Mouse (Mus musculus) liver, embryonic 11.5 days (tissue): ENCODE results near the gene Xrra1. TPM values are rescaled to one million over a fixed set of nuclear protein-coding genes. Genes with fewer than 3 reads are reported as not detected.

Experiments
- ATAC-seq: fragments of 200-750 bp; cut with Nextera tagmentation; replicated peaks from 2 replicates; pipeline ENCODE4 v1.8.0; 2017; ENCODE audit warnings: moderate number of reproducible peaks, mild to moderate bottlenecking, moderate TSS enrichment, moderate library complexity; ENCODE audit not compliant: low FRiP score
- DNase-seq: peaks from one replicate; pipeline ENCODE4 v3.0.0-alpha.2; 2017; ENCODE audit warnings: low spot score
- H3K27ac ChIP-seq: fragments of 300-500 bp; sonication (generic); 2 replicates; pipeline ENCODE4 v1.5.1; 2014; ENCODE audit warnings: mild to moderate bottlenecking, low read depth, low read length, control low read depth
- H3K27me3 ChIP-seq: fragments of 300-500 bp; sonication (generic); replicated peaks from 2 replicates; pipeline ENCODE4 v1.6.1; 2014; ENCODE audit warnings: low read length, mixed read lengths; ENCODE audit not compliant: control insufficient read depth, insufficient read depth
- H3K36me3 ChIP-seq: fragments of 300-500 bp; sonication (generic); 2 replicates; pipeline ENCODE4 v1.6.1; 2014; ENCODE audit warnings: mild to moderate bottlenecking, low read length, moderate library complexity, mixed read lengths; ENCODE audit not compliant: control insufficient read depth, insufficient read depth
- H3K4me1 ChIP-seq: fragments of 300-500 bp; sonication (generic); replicated peaks from 2 replicates; pipeline ENCODE4 v1.6.1; 2014; ENCODE audit warnings: low read length, mixed read lengths; ENCODE audit not compliant: control insufficient read depth, insufficient read depth
- H3K4me2 ChIP-seq: fragments of 300-500 bp; sonication (generic); 2 replicates; pipeline ENCODE4 v1.6.1; 2014; ENCODE audit warnings: mild to moderate bottlenecking, control low read depth, moderate library complexity
- H3K4me3 ChIP-seq: fragments of 300-500 bp; sonication (generic); 2 replicates; pipeline ENCODE4 v1.5.1; 2014; ENCODE audit warnings: low read depth, low read length, control low read depth
- H3K9ac ChIP-seq: fragments of 300-500 bp; sonication (generic); 2 replicates; pipeline ENCODE4 v1.6.1; 2014; ENCODE audit warnings: low read depth, low read length, control low read depth
- H3K9me3 ChIP-seq: fragments of 300-500 bp; sonication (generic); 2 replicates; pipeline ENCODE4 v1.6.1; 2016; ENCODE audit warnings: low read length, inconsistent platforms, mixed read lengths; ENCODE audit not compliant: control insufficient read depth
- WGBS: fragments of 180-500 bp; shearing (Covaris S2); extraction: QIAGEN DNeasy Blood & Tissue Kit; methylation state at CpG from one replicate; pipeline ENCODE4 v1.1.7; 2014; 5-methylcytosine and 5-hydroxymethylcytosine counted together
- polyA plus RNA-seq: library from polyadenylated mRNA; unstranded; fragments of >200 nt; fragmentation: Nextera tagmentation; extraction: Ambion mirVana; gene quantifications from 2 replicates; pipeline ENCODE4 v1.2.1, GENCODE M21; 2014

The Xrra1 gene
- polyA plus RNA-seq, 1 experiment from 2014 or later, result 0.10 TPM

DNA sequence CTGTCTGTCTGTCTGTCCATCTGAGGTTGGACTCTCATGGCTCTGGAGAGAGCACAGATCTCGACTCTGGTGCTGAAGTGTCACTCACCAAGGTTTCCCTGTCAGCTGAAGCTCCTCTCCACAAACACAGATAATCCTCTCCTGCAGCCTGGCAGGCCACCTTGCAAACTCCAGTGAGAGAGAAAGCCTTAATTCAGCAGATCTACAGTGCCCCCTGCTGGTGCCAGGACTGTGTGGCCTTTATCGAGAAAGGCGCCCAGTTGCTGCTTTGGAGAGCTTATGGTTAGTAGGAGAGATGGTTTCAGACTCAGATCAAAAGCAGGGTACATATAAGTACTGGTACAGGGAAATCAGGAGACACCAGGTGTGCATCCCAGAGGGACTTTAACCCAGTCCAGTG, 17.4 kb downstream of the Xrra1 start:
- Histone ChIP-seq H3K9ac (no peak overlapping the region), H3K4me1 (no peaks in the 10 kb centered on the region), H3K27me3 (no peaks in the 10 kb centered on the region), H3K36me3 (no peaks in the 10 kb centered on the region), H3K4me3 (no peak overlapping the region), H3K9me3 (no peaks in the 10 kb centered on the region), H3K27ac (no peak overlapping the region), H3K4me2 (no peak overlapping the region)
- WGBS, result 4% methylated on average over 3 of the region's 3 CpGs
- ATAC-seq, result no peak
- peak; percentile 73 for DNase-seq

GRCm38 (mm10) chr7:99878254-99878653, 19.3 kb downstream of the Xrra1 start:
- no peak overlapping the region for H3K27ac ChIP-seq
- DNase-seq, result no peak

GRCm38 (mm10) chr7:99887230-99887735, 28.4 kb downstream of the Xrra1 start:
- no peak for ATAC-seq
- WGBS, result 79% methylated on average over 2 of the region's 2 CpGs

More at GRCm38 (mm10) chr7:99878254-99878653, 19.3 kb downstream of the Xrra1 start:
- Histone ChIP-seq H3K4me1 (no peaks in the 10 kb centered on the region), H3K27me3 (no peaks in the 10 kb centered on the region), H3K9ac (no peak overlapping the region), H3K36me3 (no peaks in the 10 kb centered on the region), H3K4me2 (no peak overlapping the region), H3K4me3 (no peak overlapping the region), H3K9me3 (no peaks in the 10 kb centered on the region)
- ATAC-seq, result no peak
- WGBS, result 70% methylated on average over 2 of the region's 2 CpGs

GRCm38 (mm10) chr7:99887743-99888142, 28.8 kb downstream of the Xrra1 start:
- Histone ChIP-seq H3K27ac (no peak overlapping the region), H3K27me3 (no peaks in the 10 kb centered on the region), H3K4me1 (no peaks in the 10 kb centered on the region), H3K4me3 (no peak overlapping the region), H3K9ac (no peak overlapping the region), H3K36me3 (no peaks in the 10 kb centered on the region), H3K9me3 (no peaks in the 10 kb centered on the region), H3K4me2 (no peak overlapping the region)
- no peak for ATAC-seq
- no peak for DNase-seq

More at GRCm38 (mm10) chr7:99887230-99887735, 28.4 kb downstream of the Xrra1 start:
- Histone ChIP-seq H3K9ac (no peak overlapping the region), H3K4me2 (no peak overlapping the region), H3K9me3 (no peaks in the 10 kb centered on the region), H3K27ac (no peak overlapping the region), H3K36me3 (no peaks in the 10 kb centered on the region), H3K27me3 (no peaks in the 10 kb centered on the region), H3K4me3 (no peak overlapping the region), H3K4me1 (no peaks in the 10 kb centered on the region)
- DNase-seq, result no peak

- H3K27me3 ChIP-seq, result no peaks in the 10 kb centered on the region
- DNase-seq (no peak), ATAC-seq (no peak)
- no peak overlapping the region for H3K4me2 ChIP-seq
- H3K27ac ChIP-seq, result no peak overlapping the region
- H3K4me1 ChIP-seq, result no peaks in the 10 kb centered on the region
- H3K4me3 ChIP-seq, result no peak overlapping the region
- H3K36me3 ChIP-seq, result no peaks in the 10 kb centered on the region
- WGBS, result 35% methylated on average over 10 of the region's 10 CpGs
- H3K9me3 ChIP-seq, result no peaks in the 10 kb centered on the region
- H3K9ac ChIP-seq, result no peak overlapping the region
These were observed 30.4 kb downstream of the Xrra1 start for GRCm38 (mm10) chr7:99889175-99889880.

DNA sequence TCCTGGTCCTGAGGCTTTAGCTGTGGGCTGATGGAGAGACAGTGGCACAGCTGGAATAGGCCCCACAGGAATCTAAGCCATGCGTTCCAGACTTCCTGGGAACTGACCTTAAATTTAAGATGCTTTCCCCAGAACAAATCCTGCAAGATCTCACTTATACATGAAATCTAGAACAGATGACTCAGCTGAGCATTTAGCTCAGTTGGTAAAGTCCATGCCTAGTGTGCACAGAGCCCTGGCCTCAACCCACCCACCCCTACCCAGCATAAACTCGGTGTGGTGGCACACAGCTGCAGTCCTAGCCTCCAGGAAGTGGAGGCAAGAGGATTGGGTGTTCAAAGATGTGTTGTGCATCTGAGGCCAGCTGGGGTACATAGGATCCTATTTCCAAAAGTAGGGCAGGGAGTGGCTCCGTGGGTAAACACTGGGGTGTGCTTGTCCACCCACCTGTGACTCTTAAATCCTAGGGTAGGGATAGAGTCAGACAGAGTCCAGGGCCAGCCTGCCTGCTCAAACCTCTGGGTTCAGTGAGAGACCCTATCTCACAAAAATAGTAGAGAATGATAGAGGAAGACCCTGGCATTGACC, 31.3 kb downstream of the Xrra1 start:
- Histone ChIP-seq H3K27ac (no peak overlapping the region), H3K27me3 (no peaks in the 10 kb centered on the region), H3K4me1 (no peaks in the 10 kb centered on the region), H3K9me3 (no peaks in the 10 kb centered on the region), H3K4me2 (no peak overlapping the region), H3K36me3 (no peaks in the 10 kb centered on the region), H3K4me3 (no peak overlapping the region), H3K9ac (no peak overlapping the region)
- ATAC-seq (no peak), DNase-seq (no peak)
- 75% methylated on average over 3 of the region's 3 CpGs for WGBS

DNA sequence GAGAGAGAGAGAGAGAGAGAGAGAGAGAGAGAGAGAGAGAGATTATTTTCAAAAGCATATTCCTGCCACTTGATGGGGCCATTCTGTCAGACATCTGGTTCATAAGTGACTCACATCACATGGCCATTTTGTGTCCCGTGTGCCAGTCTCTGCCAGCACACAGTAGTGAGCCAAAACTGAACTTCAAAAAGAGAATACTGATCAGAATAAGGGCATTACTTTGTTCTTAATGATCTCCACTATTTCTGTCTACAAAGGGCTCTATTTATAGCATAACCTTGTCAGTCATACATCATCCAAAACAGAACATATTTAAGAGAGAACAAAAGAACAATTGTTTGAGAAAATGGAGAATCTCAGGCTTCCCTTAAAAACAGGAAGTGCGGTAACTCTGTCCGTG, 32.6 kb downstream of the Xrra1 start:
- DNase-seq (no peak), ATAC-seq (no peak)
- 54% methylated on average over 3 of the region's 3 CpGs for WGBS
- Histone ChIP-seq H3K4me2 (no peak overlapping the region), H3K27ac (no peak overlapping the region), H3K36me3 (no peaks in the 10 kb centered on the region), H3K9me3 (no peaks in the 10 kb centered on the region), H3K4me1 (no peaks in the 10 kb centered on the region), H3K9ac (no peak overlapping the region), H3K27me3 (no peaks in the 10 kb centered on the region), H3K4me3 (no peak overlapping the region)

DNA sequence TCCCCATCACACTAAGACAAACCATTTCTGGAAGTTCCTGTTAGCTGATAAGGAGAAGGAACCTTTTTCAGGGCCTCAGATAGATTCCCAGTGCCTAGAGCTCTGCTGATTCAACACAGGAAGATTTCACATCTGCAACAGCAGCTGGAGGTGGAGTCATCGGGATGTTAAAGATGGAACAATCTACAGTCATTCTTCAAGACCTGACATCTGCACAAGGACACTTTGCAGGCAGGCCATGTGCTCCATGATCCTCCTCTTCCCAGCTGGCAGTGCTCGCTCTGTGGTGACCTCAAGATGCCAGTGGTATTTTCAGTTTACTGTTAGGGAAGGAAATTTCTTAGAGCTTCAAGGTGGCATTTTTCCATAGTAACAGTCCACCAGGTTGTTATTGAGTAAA, 33.4 kb downstream of the Xrra1 start:
- H3K27ac ChIP-seq, result no peak overlapping the region
- DNase-seq (no peak), ATAC-seq (no peak)
- H3K4me3 ChIP-seq, result no peak overlapping the region
- no peaks in the 10 kb centered on the region for H3K4me1 ChIP-seq
- H3K9ac ChIP-seq, result no peak overlapping the region
- no peaks in the 10 kb centered on the region for H3K36me3 ChIP-seq
- no peaks in the 10 kb centered on the region for H3K27me3 ChIP-seq
- 69% methylated on average over 2 of the region's 2 CpGs for WGBS
- no peak overlapping the region for H3K4me2 ChIP-seq
- no peaks in the 10 kb centered on the region for H3K9me3 ChIP-seq

DNA sequence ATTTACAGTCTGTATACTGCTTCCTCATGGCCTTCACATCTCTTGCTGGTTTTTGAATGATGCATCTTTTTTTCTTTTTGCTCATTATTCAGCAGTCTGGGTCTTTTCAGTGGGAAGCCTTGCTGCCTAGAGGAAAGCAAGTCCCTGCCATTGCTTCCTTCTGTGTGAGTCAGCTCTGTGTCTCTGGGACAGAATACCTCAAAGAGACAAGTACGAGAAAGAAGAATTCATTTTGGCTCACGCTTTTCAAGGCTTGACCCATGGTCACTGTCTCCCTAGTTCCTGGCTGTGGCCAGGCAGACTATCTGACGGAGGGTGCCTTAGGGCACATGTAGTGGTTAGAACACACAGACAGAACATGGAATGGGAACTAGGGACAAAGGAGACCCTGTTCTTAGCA, 35.1 kb downstream of the Xrra1 start:
- Histone ChIP-seq H3K4me1 (no peaks in the 10 kb centered on the region), H3K4me2 (no peak overlapping the region), H3K27ac (no peak overlapping the region), H3K9me3 (no peaks in the 10 kb centered on the region), H3K4me3 (no peak overlapping the region), H3K9ac (no peak overlapping the region), H3K27me3 (no peaks in the 10 kb centered on the region), H3K36me3 (no peaks in the 10 kb centered on the region)
- no peak for DNase-seq
- ATAC-seq, result no peak
- WGBS, result 79% methylated on average over 3 of the region's 3 CpGs
